ENCODE assay signal across 8 mouse cellular contexts in genomic region chr8:101197986-101198385, GRCm38 (mm10).
"Had no signal": no experiment of that assay in that cellular context is flagged by ENCODE, and none has a peak within 500 bp of the region (broad histone marks: within the 10 kb centered on the region; RNA-seq: fewer than 3 reads in every experiment).

No protein-coding gene starts in this region.

- DNase-seq: liver, postnatal 0 days; lung, adult 2 months; lung, postnatal 14 days; lung, postnatal 36 days; right cerebral cortex, postnatal 14 days; thymus, adult 2 months; thymus, postnatal 25 days; thymus, postnatal 4 days had no signal
